Mouse (Mus musculus): ENCODE results near the gene Cluh. TPM values are rescaled to one million over a fixed set of nuclear protein-coding genes. Genes with fewer than 3 reads are reported as not detected.

Gene Cluh
- 24.6 and 32.2 TPM in 2 replicates for polyA plus RNA-seq (2015; fragmentation: Nextera tagmentation; extraction: Ambion mirVana)

DNA sequence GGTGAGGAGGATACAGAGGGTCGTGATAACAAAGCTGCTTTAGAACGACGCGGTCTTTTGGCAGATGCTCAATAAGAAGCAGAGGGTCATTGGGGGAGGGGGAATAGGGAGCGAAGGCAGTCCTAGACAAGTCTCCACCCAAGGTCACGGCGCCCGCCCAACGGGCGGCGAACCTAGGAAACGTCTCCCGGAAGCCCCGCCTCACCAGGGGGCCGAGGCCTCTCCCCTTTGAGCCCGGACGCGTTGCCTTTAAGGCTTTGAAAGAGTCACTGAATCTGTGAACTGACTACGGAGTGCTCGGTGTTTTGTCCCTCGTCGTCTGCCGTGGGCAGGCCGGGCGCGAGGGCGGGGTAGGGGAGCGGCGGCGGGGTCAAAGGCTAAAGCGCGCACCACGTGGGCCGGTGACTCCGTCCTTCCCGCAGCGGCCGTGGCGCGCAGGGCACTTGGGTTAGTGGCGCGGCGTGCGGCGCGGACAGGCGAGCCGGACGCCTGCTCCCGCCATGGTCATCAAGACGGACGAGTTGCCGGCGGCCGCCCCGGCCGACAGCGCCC, at the start of gene Cluh:
Gene Cluh, plus strand, starts transcription at position 401 of the 552 bp plus-strand sequence.
- no peaks in the 10 kb centered on the region for H3K27me3 ChIP-seq
- H3K36me3 ChIP-seq: peaks cover 28% of the 10 kb centered on the region
- peaks cover 57% of the 10 kb centered on the region for H3K4me1 ChIP-seq (replicated peaks)
- peak; percentile 95 for DNase-seq
- H3K4me3 ChIP-seq (replicated peaks): peak within 1 kb of the TSS; percentile 92
- 0% methylated on average over 58 of the region's 58 CpGs for WGBS (ENCODE audit: insufficient replicate concordance)
- H3K9me3 ChIP-seq (replicated peaks): no peaks in the 10 kb centered on the region
- peak; percentile 88 for ATAC-seq (ENCODE audit: low read depth)
- peak within 1 kb of the TSS; percentile 88 for H3K9ac ChIP-seq
- peak within 1 kb of the TSS; percentile 97 for H3K4me2 ChIP-seq
- peak within 1 kb of the TSS; percentile 86 for H3K27ac ChIP-seq

DNA sequence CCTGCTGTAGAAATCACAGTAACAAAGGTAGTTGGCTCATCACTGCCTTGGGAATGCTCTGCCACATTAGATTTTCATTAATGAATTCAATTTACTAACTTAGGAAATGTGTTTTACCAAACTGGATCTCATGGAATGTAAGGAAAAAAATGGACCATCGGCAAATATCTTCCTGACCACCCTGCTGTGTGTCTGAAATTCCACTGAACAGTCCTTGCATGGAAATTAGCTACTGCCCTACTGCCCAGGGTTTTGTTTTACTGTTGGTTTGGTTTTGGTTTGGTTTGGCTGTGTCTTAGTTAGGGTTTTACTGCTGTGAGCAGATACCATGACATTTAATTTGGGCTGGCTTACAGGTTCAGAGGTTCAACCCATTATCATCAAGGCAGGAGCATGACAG, 47.0 kb upstream of the Cluh start:
- no peak for DNase-seq
- Histone ChIP-seq H3K9ac (no peak overlapping the region), H3K27ac (no peak overlapping the region), H3K4me3 (replicated peaks) (no peak overlapping the region), H3K4me2 (no peak overlapping the region), H3K9me3 (replicated peaks) (peaks cover 3% of the 10 kb centered on the region; the same call in 1 of the 2 replicates), H3K27me3 (peaks cover 32% of the 10 kb centered on the region), H3K36me3 (no peaks in the 10 kb centered on the region), H3K4me1 (replicated peaks) (no peaks in the 10 kb centered on the region)
- no peak for ATAC-seq (ENCODE audit: low read depth)
- 58% methylated on average over 1 of the region's 1 CpGs for WGBS (ENCODE audit: insufficient replicate concordance)

DNA sequence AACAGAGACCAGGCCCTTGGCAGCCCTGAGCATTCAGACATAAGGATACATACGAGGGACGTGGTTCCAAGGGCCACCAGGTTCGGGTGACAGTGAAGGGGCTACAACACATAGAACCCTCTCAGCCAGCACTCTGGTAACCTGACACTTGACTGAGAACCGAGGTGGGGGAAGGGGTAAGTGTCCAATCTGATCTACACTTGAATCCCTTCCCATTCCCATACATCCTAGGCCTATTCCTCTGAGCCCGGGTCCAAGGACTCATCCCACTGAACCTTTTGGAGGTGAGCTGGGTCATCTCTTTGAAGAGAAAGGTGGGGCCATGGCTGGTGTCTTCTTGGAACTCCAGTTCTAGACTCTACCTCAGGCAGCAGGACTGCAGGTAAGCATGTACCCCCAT, 39.2 kb upstream of the Cluh start:
- H3K9ac ChIP-seq: no peak overlapping the region
- H3K4me1 ChIP-seq (replicated peaks): peaks cover 13% of the 10 kb centered on the region
- H3K4me2 ChIP-seq: peak overlapping the region; percentile 68; the same call in 1 of the 2 replicates
- ATAC-seq (ENCODE audit: low read depth): no peak
- WGBS (ENCODE audit: insufficient replicate concordance): 39% methylated on average over 5 of the region's 5 CpGs
- DNase-seq: no peak
- peaks cover 81% of the 10 kb centered on the region for H3K27me3 ChIP-seq
- no peaks in the 10 kb centered on the region for H3K36me3 ChIP-seq
- no peaks in the 10 kb centered on the region for H3K9me3 ChIP-seq (replicated peaks)
- peak overlapping the region; percentile 53; the same call in 1 of the 2 replicates for H3K4me3 ChIP-seq (replicated peaks)
- no peak overlapping the region for H3K27ac ChIP-seq

DNA sequence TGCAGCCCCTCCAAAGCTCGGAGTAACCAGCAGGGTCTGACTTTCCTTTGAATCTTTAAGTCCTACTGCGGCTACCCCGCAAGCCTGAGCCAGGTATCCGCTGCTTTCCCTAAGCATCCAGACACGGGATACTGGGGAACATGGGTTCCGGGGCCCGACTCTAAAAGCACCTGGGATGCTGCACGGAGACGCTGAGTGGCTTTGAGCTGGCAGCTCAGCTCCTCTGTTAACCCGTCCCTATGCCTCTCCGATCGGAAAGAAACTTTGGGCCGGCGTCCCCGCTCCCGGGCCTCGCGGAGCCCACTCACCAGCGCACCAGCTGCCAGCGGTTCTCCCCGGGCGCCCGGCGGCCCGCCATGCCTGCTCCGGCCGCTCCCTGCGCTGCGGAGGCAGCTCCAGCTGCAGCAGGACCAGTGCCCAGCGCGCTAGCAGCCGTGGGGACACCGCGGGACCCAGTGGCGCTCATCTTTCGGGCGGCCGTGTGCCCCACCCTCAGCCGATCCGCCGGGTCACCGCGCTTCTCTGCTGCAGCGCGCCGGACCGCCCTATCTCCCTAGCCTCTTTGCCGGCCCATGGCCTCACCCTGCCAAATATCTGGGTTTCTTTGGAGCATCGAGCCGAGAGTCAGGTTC, 38.6 kb upstream of the Cluh start, which contains the start of gene Rap1gap2:
Gene Rap1gap2, minus strand, starts transcription at position 371 of the 632 bp plus-strand sequence.
- no peak for DNase-seq
- Histone ChIP-seq H3K9ac (peak within 1 kb of the TSS; percentile 46; the same call in 1 of the 2 replicates), H3K36me3 (no peaks in the 10 kb centered on the region), H3K4me2 (peak within 1 kb of the TSS; percentile 68), H3K27me3 (peaks cover 85% of the 10 kb centered on the region), H3K4me1 (replicated peaks) (peaks cover 13% of the 10 kb centered on the region), H3K9me3 (replicated peaks) (no peaks in the 10 kb centered on the region), H3K4me3 (replicated peaks) (peak within 1 kb of the TSS; percentile 53), H3K27ac (no peak within 1 kb of the TSS)
- WGBS (ENCODE audit: insufficient replicate concordance): 3% methylated on average over 50 of the region's 50 CpGs
- 0 out of 2 replicates have a peak, but pooled peaks have one; percentile 36 for ATAC-seq (ENCODE audit: low read depth)

DNA sequence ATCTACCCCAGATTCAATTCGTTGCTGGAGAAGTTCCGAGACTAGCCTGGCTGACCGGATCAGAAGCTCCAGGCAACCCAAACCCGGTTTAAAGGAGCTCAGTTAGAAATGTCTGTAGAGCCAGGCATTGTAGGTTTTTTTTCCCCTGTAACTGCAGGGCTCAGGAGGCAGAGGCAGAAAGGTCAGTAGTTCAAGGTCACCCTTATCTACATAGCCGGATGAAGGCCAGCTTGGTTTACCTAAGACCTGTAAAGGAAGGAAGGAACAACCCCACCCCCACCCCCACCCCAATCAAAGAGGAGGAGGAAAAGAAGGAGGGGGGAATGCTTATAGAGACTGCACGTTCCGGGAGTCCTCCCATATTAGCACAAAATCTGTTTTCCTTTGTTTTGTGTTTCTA, 37.9 kb upstream of the Cluh start:
- Histone ChIP-seq H3K27ac (no peak overlapping the region), H3K9me3 (replicated peaks) (no peaks in the 10 kb centered on the region), H3K4me2 (peak overlapping the region; percentile 68), H3K36me3 (no peaks in the 10 kb centered on the region), H3K4me1 (replicated peaks) (peaks cover 13% of the 10 kb centered on the region), H3K27me3 (peaks cover 89% of the 10 kb centered on the region), H3K9ac (no peak overlapping the region), H3K4me3 (replicated peaks) (peak overlapping the region; percentile 53)
- DNase-seq (no peak), ATAC-seq (ENCODE audit: low read depth) (no peak)
- 13% methylated on average over 7 of the region's 7 CpGs for WGBS (ENCODE audit: insufficient replicate concordance)

DNA sequence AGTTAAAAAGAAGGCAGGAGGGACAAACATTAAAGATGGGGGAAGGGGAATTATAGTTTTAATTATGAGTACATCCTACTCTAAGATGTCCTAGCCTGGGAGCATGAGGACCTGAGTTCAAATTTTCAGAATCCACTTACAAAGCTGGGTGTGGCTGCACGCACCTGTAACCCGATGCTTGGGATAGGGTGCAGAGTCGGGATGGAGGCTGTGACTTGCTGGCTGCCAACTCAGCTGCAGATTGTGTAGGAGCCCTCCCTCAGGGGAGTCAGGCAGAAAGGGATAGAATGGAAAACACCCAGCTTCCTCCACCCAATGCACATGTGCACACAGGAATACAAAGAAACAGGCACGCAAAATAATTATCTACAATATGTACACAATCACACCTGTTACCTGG, 35.9 kb upstream of the Cluh start:
- 48% methylated on average over 4 of the region's 4 CpGs for WGBS (ENCODE audit: insufficient replicate concordance)
- ATAC-seq (ENCODE audit: low read depth): no peak
- H3K27me3 ChIP-seq: peaks cover 98% of the 10 kb centered on the region

DNA sequence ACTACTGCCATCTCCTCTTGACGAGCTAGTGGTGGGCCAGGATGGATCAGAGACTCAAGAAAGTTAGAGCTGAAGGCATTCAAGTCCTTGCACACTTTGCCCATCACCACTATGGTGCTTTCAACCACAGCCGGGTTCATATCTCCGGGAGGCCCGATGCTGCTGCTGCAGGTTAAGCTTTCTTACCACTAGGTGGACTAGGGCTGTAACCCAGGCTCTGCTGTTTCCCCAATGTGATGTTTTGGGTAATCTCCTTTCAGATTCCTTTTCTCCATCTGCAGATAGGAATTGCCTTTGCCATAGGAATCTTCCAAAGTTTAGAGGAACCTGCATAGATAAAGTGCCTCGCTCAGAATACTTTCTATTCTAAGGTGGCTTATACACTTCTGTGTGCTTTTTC, 33.7 kb upstream of the Cluh start:
- no peak overlapping the region for H3K4me3 ChIP-seq (replicated peaks)
- DNase-seq (no peak), ATAC-seq (ENCODE audit: low read depth) (no peak)
- WGBS (ENCODE audit: insufficient replicate concordance): 34% methylated on average over 5 of the region's 5 CpGs
- no peaks in the 10 kb centered on the region for H3K36me3 ChIP-seq
- no peak overlapping the region for H3K9ac ChIP-seq
- H3K9me3 ChIP-seq (replicated peaks): no peaks in the 10 kb centered on the region
- H3K4me1 ChIP-seq (replicated peaks): peaks cover 29% of the 10 kb centered on the region
- no peak overlapping the region for H3K4me2 ChIP-seq
- H3K27me3 ChIP-seq: peaks cover 94% of the 10 kb centered on the region
- no peak overlapping the region for H3K27ac ChIP-seq

More for the DNA sequence above, 35.9 kb upstream of the Cluh start:
- Histone ChIP-seq H3K27ac (no peak overlapping the region), H3K4me2 (no peak overlapping the region), H3K4me1 (replicated peaks) (peaks cover 13% of the 10 kb centered on the region), H3K4me3 (replicated peaks) (no peak overlapping the region), H3K36me3 (no peaks in the 10 kb centered on the region), H3K9ac (no peak overlapping the region), H3K9me3 (replicated peaks) (no peaks in the 10 kb centered on the region)
- no peak for DNase-seq

DNA sequence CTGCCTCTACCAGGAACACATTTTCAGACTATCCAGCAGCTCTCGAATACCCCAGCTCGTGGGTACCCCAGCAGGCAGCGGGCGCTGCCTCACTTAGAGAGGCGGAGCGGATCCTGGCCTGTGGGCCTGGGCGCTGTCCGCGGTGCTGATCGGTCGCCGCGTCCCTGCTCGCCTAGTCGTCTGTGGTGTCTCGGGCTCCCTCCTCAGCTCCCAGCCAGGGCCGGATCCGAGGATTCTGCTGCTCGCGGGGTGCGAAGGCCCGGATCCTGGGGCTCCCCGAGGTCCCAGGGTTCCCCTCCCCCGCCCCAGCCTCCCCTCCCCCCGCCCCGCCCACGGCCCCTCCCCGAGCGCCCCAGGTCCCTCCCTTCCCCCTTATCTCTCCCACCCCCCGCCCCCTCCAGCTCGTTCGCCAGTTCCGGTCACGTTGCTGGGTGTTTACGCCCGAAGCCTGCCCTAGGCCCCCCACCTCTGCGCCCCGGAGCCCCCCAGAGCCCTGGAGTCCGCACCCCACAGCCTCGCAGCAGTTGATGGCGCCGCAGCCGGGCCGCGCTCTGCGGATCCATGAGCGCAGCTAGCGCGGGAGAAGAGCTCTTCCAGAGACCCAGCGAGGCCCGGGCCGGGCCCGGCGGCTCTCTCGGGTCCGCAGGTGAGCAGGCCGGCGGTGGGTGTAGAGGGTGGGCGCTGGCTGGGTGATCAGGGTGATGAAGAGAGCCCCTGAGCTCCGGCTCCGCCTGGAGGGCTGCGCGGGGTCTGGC, 29.9 kb upstream of the Cluh start, which contains the start of gene Ccdc92b:
Gene Ccdc92b, plus strand, starts transcription at position 405 of the 755 bp plus-strand sequence.
- Histone ChIP-seq H3K27me3 (peaks cover 61% of the 10 kb centered on the region), H3K27ac (peak within 1 kb of the TSS; percentile 95)

DNA sequence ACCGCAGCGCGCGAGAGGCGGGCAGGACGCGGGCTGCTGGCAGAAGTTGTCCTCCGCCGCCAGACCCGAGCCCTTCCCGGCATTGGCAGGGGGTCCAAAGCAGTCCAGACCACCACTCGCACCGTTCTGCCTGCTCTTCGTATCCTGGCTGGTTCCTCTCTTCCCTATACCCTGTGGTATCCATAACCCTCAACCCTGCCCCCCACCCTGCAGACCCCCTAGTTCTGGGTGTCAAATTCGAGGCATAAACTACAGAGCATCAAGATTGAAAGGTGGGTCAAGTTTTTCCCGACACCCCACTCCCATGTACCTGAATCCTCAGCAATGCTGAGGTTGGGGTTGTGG, 29.4 kb upstream of the Cluh start:
- Histone ChIP-seq H3K4me1 (replicated peaks) (peaks cover 63% of the 10 kb centered on the region), H3K4me3 (replicated peaks) (peak overlapping the region; percentile 87), H3K36me3 (peaks cover 21% of the 10 kb centered on the region), H3K27me3 (peaks cover 56% of the 10 kb centered on the region), H3K9ac (peak overlapping the region; percentile 92), H3K27ac (peak overlapping the region; percentile 95), H3K9me3 (replicated peaks) (no peaks in the 10 kb centered on the region), H3K4me2 (peak overlapping the region; percentile 88)
- WGBS (ENCODE audit: insufficient replicate concordance): 3% methylated on average over 16 of the region's 16 CpGs
- DNase-seq: no peak
- no peak for ATAC-seq (ENCODE audit: low read depth)

More for the DNA sequence above, 29.9 kb upstream of the Cluh start, which contains the start of gene Ccdc92b:
- Histone ChIP-seq H3K4me2 (peak within 1 kb of the TSS; percentile 88), H3K4me3 (replicated peaks) (peak within 1 kb of the TSS; percentile 87), H3K9me3 (replicated peaks) (no peaks in the 10 kb centered on the region), H3K4me1 (replicated peaks) (peaks cover 58% of the 10 kb centered on the region), H3K9ac (peak within 1 kb of the TSS; percentile 92), H3K36me3 (peaks cover 16% of the 10 kb centered on the region)
- peak; percentile 63 for ATAC-seq (ENCODE audit: low read depth)
- 2% methylated on average over 58 of the region's 63 CpGs for WGBS (ENCODE audit: insufficient replicate concordance)
- DNase-seq: peak; percentile 83

DNA sequence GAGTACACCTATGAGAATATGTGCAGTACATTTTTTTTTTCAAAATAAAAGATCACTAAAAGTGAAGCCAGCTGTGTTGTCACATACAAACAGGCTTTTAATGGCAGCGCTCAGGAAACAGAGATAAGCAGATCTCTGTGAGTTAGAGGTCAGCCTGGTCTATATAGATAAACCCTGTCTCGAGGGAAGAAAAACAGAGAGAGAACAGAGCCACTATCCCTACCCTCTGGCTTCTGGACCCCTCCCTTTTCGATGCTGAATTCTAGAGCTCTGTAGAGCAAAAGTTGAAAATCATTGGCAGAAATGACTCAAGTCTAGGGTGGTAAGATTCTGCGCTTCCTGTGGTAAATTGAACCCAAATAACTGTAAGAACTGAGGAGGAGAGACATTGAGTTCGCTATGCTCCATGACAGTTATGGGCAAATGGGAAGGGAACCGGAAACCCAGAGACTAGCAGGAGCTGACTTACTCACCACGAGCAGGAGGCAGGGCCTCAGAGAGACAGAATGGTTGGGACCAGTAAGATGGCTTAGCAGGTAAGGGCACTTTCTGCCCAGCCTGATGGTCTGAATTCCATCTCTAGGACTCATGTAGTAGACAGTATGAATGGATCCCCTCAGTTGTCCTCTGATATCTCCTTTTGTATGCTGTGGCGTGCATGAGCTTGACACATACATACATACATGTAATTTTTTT, 27.2 kb upstream of the Cluh start:
- DNase-seq: peak; percentile 71
- H3K4me3 ChIP-seq (replicated peaks): peak overlapping the region; percentile 87
- peaks cover 34% of the 10 kb centered on the region for H3K27me3 ChIP-seq
- WGBS (ENCODE audit: insufficient replicate concordance): 21% methylated on average over 8 of the region's 8 CpGs
- H3K9me3 ChIP-seq (replicated peaks): no peaks in the 10 kb centered on the region
- H3K9ac ChIP-seq: peak overlapping the region; percentile 92
- peaks cover 25% of the 10 kb centered on the region for H3K36me3 ChIP-seq
- H3K4me1 ChIP-seq (replicated peaks): peaks cover 69% of the 10 kb centered on the region
- H3K4me2 ChIP-seq: peak overlapping the region; percentile 88
- peak overlapping the region; percentile 95 for H3K27ac ChIP-seq
- ATAC-seq (ENCODE audit: low read depth): peak; percentile 89

DNA sequence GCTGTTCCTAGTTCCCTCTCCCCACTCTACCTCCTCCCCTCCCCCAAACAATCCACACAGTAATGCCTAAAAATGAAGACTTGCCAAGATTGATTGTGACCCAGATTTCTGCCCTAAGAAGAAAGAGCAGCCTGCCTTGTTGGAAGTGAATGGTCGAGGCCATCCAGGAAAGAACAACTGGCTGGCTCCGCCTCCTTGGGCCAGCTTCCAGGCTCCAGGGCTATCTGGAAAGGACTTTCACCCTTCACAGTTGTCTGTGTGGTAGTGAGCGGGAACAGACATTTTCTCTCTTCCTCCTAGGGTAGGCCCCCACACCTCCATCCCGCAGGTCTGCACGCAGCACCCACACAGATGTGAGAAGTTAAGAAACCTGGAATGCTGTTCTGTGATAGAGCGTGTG, 25.6 kb upstream of the Cluh start:
- WGBS (ENCODE audit: insufficient replicate concordance): 80% methylated on average over 6 of the region's 6 CpGs
- Histone ChIP-seq H3K27ac (peak overlapping the region; percentile 95), H3K4me1 (replicated peaks) (peaks cover 67% of the 10 kb centered on the region), H3K9me3 (replicated peaks) (no peaks in the 10 kb centered on the region), H3K4me3 (replicated peaks) (no peak overlapping the region), H3K9ac (no peak overlapping the region), H3K27me3 (peaks cover 18% of the 10 kb centered on the region), H3K36me3 (peaks cover 39% of the 10 kb centered on the region), H3K4me2 (peak overlapping the region; percentile 88; the same call in 1 of the 2 replicates)
- DNase-seq (no peak), ATAC-seq (ENCODE audit: low read depth) (no peak)

Measured in liver, embryonic 13.5 days (tissue).